Mouse (Mus musculus): ENCODE results near the gene Pde1c.

The Pde1c gene

DNA sequence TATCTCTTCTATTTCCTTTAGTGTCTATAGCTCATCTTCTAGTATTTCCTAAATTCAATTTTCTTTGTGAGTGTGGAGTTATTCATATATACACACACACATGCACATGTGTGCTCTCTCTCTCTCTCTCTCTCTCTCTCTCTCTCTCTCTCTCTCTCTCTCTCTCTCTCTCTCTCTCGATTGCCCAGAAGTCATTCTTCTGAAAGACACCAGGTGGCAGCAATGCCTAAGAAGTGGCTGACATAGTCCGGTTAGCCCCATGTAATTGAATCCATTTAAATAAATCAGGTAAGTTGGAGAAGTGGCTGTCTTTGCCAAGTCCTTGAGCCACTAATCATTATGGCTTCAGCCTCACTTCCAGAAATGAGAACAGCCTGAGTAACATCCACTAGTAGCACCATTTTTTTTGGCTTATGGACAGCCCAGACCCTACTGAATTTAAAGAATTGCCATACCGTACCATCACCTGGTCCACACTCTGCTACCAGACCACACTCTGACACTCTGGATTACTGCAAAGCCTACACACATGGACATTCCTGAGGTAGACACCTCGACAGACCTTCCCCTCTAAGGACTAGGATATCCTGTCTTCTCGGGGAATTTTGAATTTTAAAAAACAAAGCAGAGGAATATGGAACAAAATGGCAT is 502.1 kb downstream of the Pde1c start:
- DNase-seq (ENCODE audit: low spot score), result no peak

DNA sequence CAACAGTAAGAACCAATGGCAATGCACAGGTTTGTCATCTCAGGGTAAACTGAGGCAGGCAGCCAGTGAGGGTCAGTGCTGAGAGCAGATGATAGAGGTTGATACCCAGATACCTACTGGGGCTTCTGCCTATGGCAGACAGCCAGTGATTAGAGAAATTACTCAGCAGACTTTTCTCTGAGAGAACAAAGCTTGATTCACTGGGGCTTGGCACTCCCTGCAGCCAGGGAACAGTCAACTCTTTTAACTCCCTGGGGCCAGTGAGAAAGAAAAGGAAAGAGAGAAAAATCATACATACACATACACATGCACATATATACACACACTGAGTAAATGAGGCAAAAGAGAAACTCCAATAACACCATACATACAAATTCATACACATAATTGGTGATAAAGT is 505.2 kb downstream of the Pde1c start:
- no peak for DNase-seq (ENCODE audit: low spot score)

- DNase-seq (ENCODE audit: low spot score), result no peak
Observed at GRCm38 (mm10) chr6:56049104-56049503, 519.8 kb downstream of the Pde1c start.

DNA sequence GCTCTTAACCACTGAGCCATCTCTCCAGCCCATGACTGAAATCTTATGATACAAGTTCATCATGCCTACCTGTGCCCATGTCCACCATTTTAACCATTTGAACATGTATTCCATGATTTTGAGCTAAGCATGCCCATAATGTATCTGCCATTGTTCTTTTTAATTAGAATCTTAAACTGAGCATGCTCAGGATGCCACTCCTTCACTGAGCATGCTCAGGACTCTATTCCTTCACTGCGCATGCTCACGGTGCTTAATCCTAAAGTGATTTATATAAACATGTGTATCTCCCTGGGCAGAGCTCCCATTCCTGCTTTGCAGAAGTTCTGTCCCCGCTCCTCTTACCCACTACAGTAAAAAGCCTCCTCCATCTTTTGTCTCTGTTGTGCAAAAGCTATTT is 520.3 kb downstream of the Pde1c start:
- no peak for DNase-seq (ENCODE audit: low spot score)

- DNase-seq (ENCODE audit: low spot score), result no peak
Observed at GRCm38 (mm10) chr6:56044716-56045115, 524.2 kb downstream of the Pde1c start.

GRCm38 (mm10) chr6:56044270-56044669 is 524.6 kb downstream of the Pde1c start:
- DNase-seq (ENCODE audit: low spot score), result no peak

DNA sequence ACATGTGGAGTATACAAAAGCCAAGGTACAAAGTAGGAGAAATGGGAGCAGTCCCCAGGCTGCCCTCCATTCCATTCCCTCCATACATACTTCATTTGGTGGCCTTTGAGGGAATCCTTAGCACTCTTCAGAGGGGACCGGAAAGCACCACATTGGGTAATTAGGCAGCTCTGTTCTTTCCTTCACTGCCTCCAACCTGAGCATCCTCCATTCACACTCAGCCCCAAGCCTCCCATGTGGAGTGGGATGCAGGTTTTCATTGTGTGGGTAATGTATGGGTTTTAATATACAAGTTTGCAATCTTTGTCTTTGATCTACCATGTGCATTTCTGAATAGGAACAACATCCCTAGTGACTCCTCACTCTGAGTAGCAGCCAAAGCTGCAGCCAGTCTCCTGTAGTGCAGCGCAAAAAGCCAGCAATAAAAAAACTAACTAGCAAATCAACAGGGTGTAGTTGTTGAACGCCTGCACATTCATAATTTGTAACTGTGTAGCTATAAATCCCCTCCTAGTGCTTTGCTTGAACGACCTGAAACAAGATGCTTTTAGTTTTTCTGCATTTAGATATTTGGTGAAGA is 529.3 kb downstream of the Pde1c start:
- no peak for DNase-seq (ENCODE audit: low spot score)

DNA sequence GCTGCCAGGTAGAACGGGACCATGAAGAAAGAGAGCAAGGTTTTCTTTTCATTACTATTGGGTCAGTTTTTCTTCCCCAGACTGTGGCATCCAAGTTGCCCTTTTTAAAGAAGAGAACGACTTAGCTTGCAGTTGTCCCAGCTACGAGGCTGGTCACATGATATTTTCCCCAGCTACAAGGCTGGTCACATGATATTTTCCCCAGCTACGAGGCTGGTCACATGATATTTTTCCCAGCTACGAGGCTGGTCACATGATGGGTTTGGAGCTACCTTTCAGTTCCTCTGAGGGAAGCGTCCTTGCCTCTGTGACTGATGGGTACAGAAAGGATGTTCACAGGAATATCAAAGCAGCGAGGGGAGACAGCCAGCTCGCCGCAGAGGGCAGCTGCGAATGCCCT is 533.8 kb downstream of the Pde1c start:
- no peak for DNase-seq (ENCODE audit: low spot score)

DNA sequence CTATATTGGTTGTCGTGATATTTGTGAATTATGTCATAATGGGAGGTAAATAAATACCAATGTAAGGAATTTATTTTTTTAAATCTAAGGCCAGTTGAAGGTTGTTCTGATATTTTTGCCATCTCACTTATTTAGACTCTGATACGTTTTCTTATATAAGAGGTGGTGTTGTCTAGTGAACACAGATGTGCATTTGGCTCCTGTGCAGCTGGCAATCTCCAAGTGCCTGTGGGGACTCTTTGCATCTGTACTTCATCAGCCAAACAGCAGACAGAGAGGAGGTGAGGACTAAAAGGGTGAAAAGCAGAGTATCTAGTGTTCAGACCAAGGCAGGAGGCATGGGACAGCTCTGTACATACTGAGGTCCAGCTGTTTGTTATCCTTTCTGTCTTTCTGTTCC is 536.7 kb downstream of the Pde1c start:
- DNase-seq (ENCODE audit: low spot score), result no peak

- no peak for DNase-seq (ENCODE audit: low spot score)
Observed at GRCm38 (mm10) chr6:56029986-56030385, 538.9 kb downstream of the Pde1c start.

- DNase-seq (ENCODE audit: low spot score), result no peak
Observed at GRCm38 (mm10) chr6:56027966-56028365, 540.9 kb downstream of the Pde1c start.

GRCm38 (mm10) chr6:56027318-56027717 is 541.6 kb downstream of the Pde1c start:
- DNase-seq (ENCODE audit: low spot score), result no peak

DNA sequence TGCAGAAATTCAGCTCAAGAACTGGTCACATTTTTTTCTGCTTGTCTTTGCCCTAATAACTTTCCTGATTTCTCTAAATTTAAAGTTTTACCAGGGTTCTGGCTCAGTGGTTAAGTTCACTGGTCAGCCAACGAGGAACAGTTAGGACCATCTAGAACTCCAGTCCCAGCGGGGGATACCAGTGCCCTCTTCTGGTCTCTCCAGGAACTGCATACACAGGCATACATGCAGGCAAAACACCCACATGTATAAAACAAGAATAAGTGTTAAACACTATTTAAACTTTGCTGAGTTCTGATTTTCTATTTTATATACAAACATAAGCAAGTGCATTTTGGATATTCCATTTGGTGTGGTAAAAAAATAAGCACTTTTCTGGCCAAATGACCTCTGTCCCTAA is 543.4 kb downstream of the Pde1c start:
- no peak for DNase-seq (ENCODE audit: low spot score)
